Mouse (Mus musculus) lung, embryonic 14.5 days (tissue): ENCODE data around the gene D430042O09Rik. TPM values are rescaled to one million over a fixed set of nuclear protein-coding genes. Genes with fewer than 3 reads are reported as not detected.

Experiments
- ATAC-seq: fragments of 200-750 bp; cut with Nextera tagmentation; 2 replicates; pipeline ENCODE4 v1.8.0; 2017; ENCODE audit warnings: mild to moderate bottlenecking, moderate TSS enrichment, moderate library complexity; ENCODE audit not compliant: insufficient read depth
- DNase-seq: peaks from one replicate; pipeline ENCODE4 v3.0.0-alpha.2; 2015
- H3K27ac ChIP-seq: fragments of 300-500 bp; sonication (generic); 2 replicates; pipeline ENCODE4 v1.5.1; 2014; ENCODE audit warnings: low read depth, mild to moderate bottlenecking, moderate library complexity
- H3K27me3 ChIP-seq: fragments of 300-500 bp; sonication (generic); 2 replicates; pipeline ENCODE4 v1.6.1; 2014; ENCODE audit warnings: low read length, control low read depth; ENCODE audit not compliant: insufficient read depth
- H3K36me3 ChIP-seq: fragments of 300-500 bp; sonication (generic); 2 replicates; pipeline ENCODE4 v1.6.1; 2014; ENCODE audit warnings: control low read depth; ENCODE audit not compliant: insufficient read depth
- H3K4me1 ChIP-seq: fragments of 300-500 bp; sonication (generic); 2 replicates; pipeline ENCODE4 v1.6.1; 2014; ENCODE audit warnings: antibody characterized with exemption, control low read depth; ENCODE audit not compliant: insufficient read depth
- H3K4me2 ChIP-seq: fragments of 300-500 bp; sonication (generic); 2 replicates; pipeline ENCODE4 v1.6.1; 2014; ENCODE audit warnings: mild to moderate bottlenecking
- H3K4me3 ChIP-seq: fragments of 300-500 bp; sonication (generic); 2 replicates; pipeline ENCODE4 v1.5.1; 2014; ENCODE audit warnings: low read depth, low read length
- H3K9ac ChIP-seq: fragments of 300-500 bp; sonication (generic); 2 replicates; pipeline ENCODE4 v1.6.1; 2014
- H3K9me3 ChIP-seq: fragments of 300-500 bp; sonication (generic); 2 replicates; pipeline ENCODE4 v1.6.1; 2016; ENCODE audit warnings: low read depth, low read length, control low read depth
- CTCF ChIP-seq: IDR thresholded peaks from 2 replicates; pipeline ENCODE4 v1.5.1; 2016; ENCODE audit warnings: antibody characterized with exemption, low read depth
- WGBS: fragments of 180-500 bp; shearing (Covaris S2); extraction: QIAGEN DNeasy Blood & Tissue Kit; methylation state at CpG from one replicate; pipeline ENCODE4 v1.1.7; 2014; 5-methylcytosine and 5-hydroxymethylcytosine counted together
- polyA plus RNA-seq: library from polyadenylated mRNA; unstranded; fragments of >200 nt; fragmentation: Nextera tagmentation; extraction: Ambion mirVana; gene quantifications from 2 replicates; pipeline ENCODE4 v1.2.1, GENCODE M21; 2014

The D430042O09Rik gene
- polyA plus RNA-seq, 1 experiment from 2014 or later, result 10.9 TPM

- peak; percentile 31; the same call in 1 of the 2 replicates for ATAC-seq
- Histone ChIP-seq H3K27me3 (no peaks in the 10 kb centered on the region), H3K27ac (no peak overlapping the region), H3K4me1 (no peaks in the 10 kb centered on the region), H3K9me3 (no peaks in the 10 kb centered on the region), H3K4me3 (no peak overlapping the region), H3K4me2 (no peak overlapping the region), H3K9ac (no peak overlapping the region), H3K36me3 (0 out of 2 replicates have a peak, but pooled peaks cover 5% of the 10 kb centered on the region)
- DNase-seq, result peak; percentile 67
- TF ChIP-seq CTCF, result peak; percentile 64
- WGBS, result 46% methylated on average over 2 of the region's 2 CpGs
Measured at GRCm38 (mm10) chr7:125820233-125820632, 112.5 kb downstream of the D430042O09Rik start.

- no peak overlapping the region for H3K4me2 ChIP-seq
- ATAC-seq (no peak), DNase-seq (no peak)
- TF ChIP-seq CTCF, result no peak
- no peak overlapping the region for H3K4me3 ChIP-seq
- no peak overlapping the region for H3K27ac ChIP-seq
- H3K36me3 ChIP-seq, result 0 out of 2 replicates have a peak, but pooled peaks cover 2% of the 10 kb centered on the region
- no peaks in the 10 kb centered on the region for H3K9me3 ChIP-seq
- H3K9ac ChIP-seq, result no peak overlapping the region
- H3K27me3 ChIP-seq, result no peaks in the 10 kb centered on the region
- 49% methylated on average over 2 of the region's 2 CpGs for WGBS
- peaks cover 18% of the 10 kb centered on the region for H3K4me1 ChIP-seq
Measured at GRCm38 (mm10) chr7:125826425-125826824, 118.7 kb downstream of the D430042O09Rik start.

GRCm38 (mm10) chr7:125826887-125827286, 119.2 kb downstream of the D430042O09Rik start:
- Histone ChIP-seq H3K36me3 (0 out of 2 replicates have a peak, but pooled peaks cover 2% of the 10 kb centered on the region), H3K4me3 (no peak overlapping the region), H3K27ac (no peak overlapping the region), H3K4me1 (peaks cover 18% of the 10 kb centered on the region), H3K9ac (no peak overlapping the region), H3K4me2 (no peak overlapping the region), H3K27me3 (no peaks in the 10 kb centered on the region), H3K9me3 (no peaks in the 10 kb centered on the region)
- no peak for TF ChIP-seq CTCF
- DNase-seq, result no peak
- 75% methylated on average over 3 of the region's 3 CpGs for WGBS
- no peak for ATAC-seq

GRCm38 (mm10) chr7:125827420-125827819, 119.7 kb downstream of the D430042O09Rik start:
- peak; percentile 77 for ATAC-seq

GRCm38 (mm10) chr7:125828561-125828960, 120.9 kb downstream of the D430042O09Rik start:
- H3K36me3 ChIP-seq, result 0 out of 2 replicates have a peak, but pooled peaks cover 2% of the 10 kb centered on the region
- 64% methylated on average over 5 of the region's 5 CpGs for WGBS
- no peaks in the 10 kb centered on the region for H3K27me3 ChIP-seq
- H3K9ac ChIP-seq, result no peak overlapping the region
- no peaks in the 10 kb centered on the region for H3K9me3 ChIP-seq
- no peak overlapping the region for H3K4me2 ChIP-seq
- H3K4me3 ChIP-seq, result no peak overlapping the region
- no peak for TF ChIP-seq CTCF
- peak overlapping the region; percentile 40; the same call in 1 of the 2 replicates for H3K27ac ChIP-seq
- DNase-seq (no peak), ATAC-seq (no peak)
- peaks cover 18% of the 10 kb centered on the region for H3K4me1 ChIP-seq

More at GRCm38 (mm10) chr7:125827420-125827819, 119.7 kb downstream of the D430042O09Rik start:
- Histone ChIP-seq H3K27ac (no peak overlapping the region), H3K4me2 (no peak overlapping the region), H3K36me3 (0 out of 2 replicates have a peak, but pooled peaks cover 2% of the 10 kb centered on the region), H3K9me3 (no peaks in the 10 kb centered on the region), H3K4me1 (peaks cover 18% of the 10 kb centered on the region), H3K4me3 (no peak overlapping the region), H3K9ac (no peak overlapping the region), H3K27me3 (no peaks in the 10 kb centered on the region)
- WGBS, result 45% methylated on average over 9 of the region's 9 CpGs
- TF ChIP-seq CTCF, result no peak
- DNase-seq, result peak; percentile 71

GRCm38 (mm10) chr7:125829121-125829666, 121.5 kb downstream of the D430042O09Rik start:
- Histone ChIP-seq H3K27me3 (no peaks in the 10 kb centered on the region), H3K27ac (peak overlapping the region; percentile 40; the same call in 1 of the 2 replicates), H3K4me3 (no peak overlapping the region), H3K9ac (no peak overlapping the region), H3K9me3 (no peaks in the 10 kb centered on the region), H3K4me1 (peaks cover 18% of the 10 kb centered on the region), H3K4me2 (no peak overlapping the region), H3K36me3 (0 out of 2 replicates have a peak, but pooled peaks cover 2% of the 10 kb centered on the region)
- TF ChIP-seq CTCF, result no peak
- DNase-seq (peak; percentile 42), ATAC-seq (no peak)
- 24% methylated on average over 3 of the region's 3 CpGs for WGBS

GRCm38 (mm10) chr7:125832767-125833166, 125.1 kb downstream of the D430042O09Rik start:
- Histone ChIP-seq H3K4me2 (no peak overlapping the region), H3K9me3 (no peaks in the 10 kb centered on the region), H3K36me3 (0 out of 2 replicates have a peak, but pooled peaks cover 2% of the 10 kb centered on the region), H3K27me3 (no peaks in the 10 kb centered on the region), H3K4me1 (peaks cover 13% of the 10 kb centered on the region), H3K27ac (no peak overlapping the region), H3K9ac (no peak overlapping the region), H3K4me3 (no peak overlapping the region)
- 50% methylated on average over 1 of the region's 1 CpGs for WGBS
- ATAC-seq (no peak), DNase-seq (no peak)
- no peak for TF ChIP-seq CTCF
